Mouse (Mus musculus) G1E (cell line): ENCODE measurements at regions not wholly inside any gene's neighbourhood (a gene's known extent, or its start where the extent isn't known, plus 50 kb on each side); places are given as distances from the start of the nearest gene placed in this dataset.

ENCODE experiments used
- CTCF ChIP-seq: IDR thresholded peaks from 2 replicates; pipeline ENCODE4 v1.5.1; 2012; ENCODE audit warnings: low read depth, low read length, inconsistent platforms, mixed read lengths
- GATA1 ChIP-seq: IDR thresholded peaks from 2 replicates; pipeline ENCODE4 v1.6.1; 2012; ENCODE audit warnings: borderline replicate concordance, low read length, inconsistent platforms, mixed read lengths
- POLR2AphosphoS5 ChIP-seq: IDR thresholded peaks from 2 replicates; pipeline ENCODE4 v1.6.1; 2012; ENCODE audit warnings: low read depth, low read length, inconsistent platforms; ENCODE audit not compliant: insufficient replicate concordance
- TAL1 ChIP-seq: conservative IDR thresholded peaks from 2 replicates; pipeline ENCODE4 v1.6.1; 2012; ENCODE audit warnings: low read depth, low read length, inconsistent platforms, mixed read lengths

GRCm38 (mm10) chr3:138662625-138663024, 79.4 kb upstream of the Tspan5 start:
- TF ChIP-seq CTCF: no peak
- no peak for TF ChIP-seq TAL1
- no peak for TF ChIP-seq GATA1
- no peak for TF ChIP-seq POLR2AphosphoS5
